Mouse (Mus musculus) left cerebral cortex, adult 9 months (tissue): Measurements from ENCODE around the gene Patz1.

Experiments
- DNase-seq, 2 experiments: peaks; one replicate each; pipeline ENCODE4 v3.0.0; 2022; ENCODE audit warnings: low spot score in 2 of 2

Gene Patz1

DNA sequence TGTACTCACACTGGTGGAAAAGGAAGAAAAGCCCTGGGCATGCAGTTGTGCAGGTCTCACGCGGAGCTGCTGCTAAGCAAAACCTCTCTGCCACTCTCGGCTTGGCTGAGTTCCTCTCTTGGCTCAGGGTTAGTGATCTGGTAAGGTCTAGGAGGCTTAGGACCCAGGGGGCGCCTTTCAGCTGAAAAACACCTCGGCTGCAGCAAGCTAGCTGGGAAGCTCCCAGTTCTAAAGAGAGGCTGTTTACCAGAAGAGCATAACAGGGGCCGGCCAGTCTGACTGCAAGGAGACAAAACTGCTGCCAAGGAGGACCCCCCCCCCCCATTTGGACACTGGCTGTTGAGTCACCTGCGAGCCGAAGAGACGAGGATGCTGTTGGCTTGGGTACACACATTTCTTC is 41.9 kb downstream of the Patz1 start:
- peak; percentile 61 to 91 for DNase-seq

GRCm38 (mm10) chr11:3330991-3331750 is 42.5 kb downstream of the Patz1 start:
- DNase-seq = no peak

DNA sequence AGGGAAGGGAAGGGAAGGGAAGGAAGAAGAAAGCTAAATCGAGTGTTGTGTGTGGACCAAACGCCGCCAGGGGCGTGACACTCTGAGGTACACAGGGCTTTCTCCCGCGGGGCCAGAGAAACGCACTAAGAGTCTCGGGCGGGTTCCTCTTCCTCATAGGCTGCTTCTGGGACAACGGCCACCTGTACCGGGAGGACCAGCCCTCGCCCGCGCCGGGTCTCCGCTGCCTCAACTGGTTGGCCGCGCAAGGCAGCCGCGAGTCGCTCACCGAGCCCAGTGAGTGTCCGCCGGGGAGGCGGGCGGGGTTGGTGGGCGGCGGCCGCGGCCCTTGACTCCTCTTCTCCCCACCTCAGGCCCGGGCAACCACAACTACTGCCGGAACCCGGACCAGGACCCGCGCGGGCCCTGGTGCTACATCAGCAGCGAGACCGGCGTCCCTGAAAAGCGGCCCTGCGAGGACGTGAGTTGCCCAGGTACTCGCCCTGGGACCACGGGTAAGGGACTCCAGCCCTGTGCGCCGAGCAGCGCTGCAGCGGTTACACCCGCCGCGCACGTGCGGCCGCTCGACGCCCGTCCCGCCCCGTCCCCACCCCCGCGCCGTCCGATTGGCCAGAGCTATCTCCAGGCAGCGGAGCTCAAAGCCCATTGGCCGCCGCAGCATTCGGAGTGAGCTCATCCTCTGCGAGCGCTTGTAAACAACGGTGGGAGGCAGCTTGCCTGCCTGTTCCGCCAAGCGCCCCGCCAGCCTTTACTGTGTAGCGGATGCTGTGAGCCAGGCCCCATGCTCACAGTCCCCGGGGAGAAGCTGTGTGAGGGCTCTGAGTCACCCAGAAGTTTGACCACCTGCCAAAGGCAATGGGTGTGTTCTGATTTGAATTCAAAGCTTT is 43.3 kb downstream of the Patz1 start:
- peak; percentile 85 to 94 for DNase-seq

- no peak for DNase-seq
Observed at GRCm38 (mm10) chr11:3333111-3333695, 44.5 kb downstream of the Patz1 start.

- DNase-seq = no peak
Observed at GRCm38 (mm10) chr11:3334141-3334710, 45.6 kb downstream of the Patz1 start.

DNA sequence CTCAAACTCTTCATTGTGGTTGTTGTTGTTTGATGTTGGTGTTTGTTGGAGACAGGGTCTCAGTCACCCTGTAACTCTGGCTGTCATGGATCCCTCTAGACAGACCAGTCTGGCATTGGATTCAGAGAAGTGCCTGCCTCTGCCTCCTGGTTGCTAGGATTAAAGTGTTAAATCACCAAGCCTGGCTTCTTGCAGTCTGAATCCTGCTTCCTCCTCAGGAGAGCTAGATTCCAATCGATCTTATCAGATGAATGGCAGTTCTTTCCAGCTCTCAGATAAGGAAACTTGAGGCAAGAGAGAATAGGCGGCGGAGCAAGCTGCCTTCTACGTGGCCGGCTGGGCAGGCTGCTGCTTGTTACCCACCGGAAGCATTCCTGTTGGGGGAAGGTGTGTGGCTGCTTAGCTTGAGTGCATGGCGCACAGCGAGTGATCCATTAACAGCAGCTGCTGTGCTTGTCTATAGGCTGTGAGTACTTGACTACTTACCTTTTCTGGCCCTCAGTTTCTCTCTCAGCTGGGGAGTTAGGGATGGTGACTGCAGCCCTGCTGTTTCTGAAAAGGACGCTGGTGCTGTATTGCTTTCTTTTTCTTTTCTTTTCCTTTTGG is 46.1 kb downstream of the Patz1 start:
- DNase-seq = no peak

GRCm38 (mm10) chr11:3335651-3336216 is 47.1 kb downstream of the Patz1 start:
- DNase-seq = no peak

DNA sequence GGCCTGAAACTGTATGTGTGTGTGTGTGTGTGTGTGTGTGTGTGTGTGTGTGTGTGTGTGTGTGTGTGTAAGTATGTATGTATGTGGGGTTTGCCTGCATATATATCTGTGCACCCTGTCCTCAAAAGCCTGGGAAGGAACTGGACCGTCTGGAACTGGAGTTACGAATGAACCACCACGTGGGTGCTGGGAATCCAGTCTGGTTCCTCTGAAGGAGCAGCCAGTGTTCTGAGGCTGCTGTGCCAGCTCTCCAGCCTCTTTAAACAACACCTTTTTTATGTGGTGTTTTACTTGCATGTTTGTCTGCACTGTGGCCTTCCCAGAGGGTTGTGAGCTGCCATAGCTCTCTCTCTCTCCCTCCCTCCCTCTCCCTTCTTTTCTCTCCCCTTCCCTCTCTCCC is 47.9 kb downstream of the Patz1 start:
- DNase-seq = no peak

DNA sequence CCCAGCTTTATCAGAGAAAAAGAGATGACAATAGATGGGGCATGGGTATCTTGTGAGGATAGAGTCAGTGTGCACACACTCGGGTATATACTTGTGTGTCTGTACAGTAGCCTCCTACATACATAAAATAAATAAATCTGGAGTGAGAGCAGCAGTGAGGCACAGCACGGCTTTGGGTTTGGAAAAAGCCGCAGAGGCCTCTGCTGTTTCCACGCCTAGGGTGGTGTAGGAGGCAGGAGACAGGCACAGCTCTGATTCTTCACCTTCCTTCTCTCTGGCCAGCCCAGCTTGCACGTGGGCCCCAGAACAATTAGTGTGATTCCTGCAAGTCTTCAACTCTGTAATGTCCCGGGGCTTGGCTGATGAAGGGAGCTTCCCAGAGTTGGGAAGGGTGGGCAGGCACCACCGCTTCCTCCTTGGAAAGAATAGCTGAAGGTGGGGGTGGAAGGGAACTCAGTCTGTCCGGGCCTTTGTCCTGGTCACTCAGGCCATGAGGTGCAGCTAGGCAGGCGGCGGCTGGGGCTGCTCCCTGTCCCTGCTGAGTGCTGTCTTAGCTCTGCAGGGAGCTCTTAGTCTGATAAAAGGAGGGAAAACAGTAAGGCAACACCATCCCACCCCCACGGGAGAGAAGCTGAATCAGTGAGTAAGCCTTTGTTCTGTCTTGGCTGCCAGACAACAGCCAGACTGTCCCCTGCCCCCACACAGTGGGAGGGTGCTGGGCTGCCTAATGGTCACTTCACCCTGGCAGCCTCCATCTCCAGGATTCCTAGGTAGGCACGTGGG is 48.7 kb downstream of the Patz1 start:
- DNase-seq = peak; percentile 71 to 89

- DNase-seq = no peak
Observed at GRCm38 (mm10) chr11:3337961-3338360, 49.3 kb downstream of the Patz1 start.

GRCm38 (mm10) chr11:3341476-3341875 is 52.8 kb downstream of the Patz1 start:
- DNase-seq = no peak

GRCm38 (mm10) chr11:3344916-3345315 is 56.2 kb downstream of the Patz1 start:
- DNase-seq = no peak

DNA sequence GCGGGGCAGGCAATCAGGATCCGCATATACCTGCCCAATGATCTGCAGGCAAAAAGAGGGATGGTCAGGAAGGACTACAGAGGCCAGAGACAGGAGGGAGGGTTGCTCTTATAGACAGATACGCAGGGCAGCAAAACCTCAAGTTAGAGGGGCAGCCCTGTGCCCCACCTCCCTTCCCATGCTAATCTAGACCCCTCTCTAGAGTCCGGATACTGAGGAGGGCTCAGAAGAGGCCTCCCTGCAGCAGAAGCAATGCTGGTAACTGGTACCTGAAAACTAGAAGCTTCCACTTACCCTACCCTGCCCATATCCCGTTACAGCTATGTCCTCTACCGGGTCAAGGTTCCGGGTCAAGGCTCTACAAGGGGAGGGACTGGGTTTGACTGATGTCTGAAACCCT is 57.7 kb downstream of the Patz1 start:
- DNase-seq = no peak

DNA sequence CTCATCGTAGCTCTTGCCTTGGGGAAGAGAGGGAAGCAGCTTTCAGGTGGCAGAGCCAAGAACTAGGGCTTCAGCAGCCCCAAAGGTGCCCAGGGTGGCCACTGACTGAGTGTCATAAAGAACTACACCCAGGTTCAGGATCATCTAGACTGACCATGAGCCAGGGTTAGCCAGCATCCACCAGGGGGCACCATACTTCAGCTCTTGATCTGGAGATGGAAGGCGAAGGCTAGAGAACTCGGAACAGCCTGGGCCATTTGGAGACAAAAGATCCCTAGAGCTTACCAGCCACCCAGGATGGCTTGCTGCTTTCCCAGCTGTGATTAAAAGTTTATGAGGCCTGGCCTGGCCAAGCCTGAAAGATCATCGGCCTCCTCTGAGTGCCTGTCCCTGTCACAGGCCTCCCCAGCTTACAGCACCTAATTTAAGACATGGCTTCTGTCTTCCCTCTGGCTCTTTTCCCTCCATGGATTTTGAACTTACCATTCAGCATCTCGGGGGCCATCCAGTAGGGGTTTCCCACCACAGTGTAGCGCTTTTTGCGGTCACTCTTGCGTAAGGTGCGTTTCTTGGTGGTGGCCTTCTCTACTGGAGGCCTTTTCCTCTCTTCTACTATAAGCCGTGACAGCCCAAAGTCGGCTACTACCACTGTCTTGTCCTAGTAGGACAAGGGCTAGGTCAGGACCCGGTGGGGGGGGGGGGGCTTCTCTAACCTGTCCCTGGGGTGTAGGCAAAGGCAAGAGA is 58.6 kb downstream of the Patz1 start:
- peak in 1 of 2 experiments; percentile 88 for DNase-seq

DNA sequence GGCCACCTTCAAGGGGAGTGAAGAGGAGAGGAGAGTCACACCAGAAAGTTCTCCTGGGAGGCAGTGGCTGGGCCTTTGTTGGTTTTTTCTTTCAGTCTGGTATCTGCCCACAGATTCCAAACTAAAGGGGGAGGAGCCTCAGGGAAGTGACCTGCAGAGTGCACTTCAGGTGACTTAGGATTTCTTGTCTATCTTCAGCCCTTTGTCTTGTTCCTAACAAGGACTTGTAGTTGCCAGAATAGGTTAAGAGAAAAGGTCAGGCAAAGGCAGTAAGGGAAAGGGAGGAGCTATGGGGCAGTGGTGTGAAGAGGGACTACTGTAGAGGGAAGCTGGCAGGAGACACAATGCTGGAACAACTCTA is 59.1 kb downstream of the Patz1 start:
- no peak for DNase-seq

DNA sequence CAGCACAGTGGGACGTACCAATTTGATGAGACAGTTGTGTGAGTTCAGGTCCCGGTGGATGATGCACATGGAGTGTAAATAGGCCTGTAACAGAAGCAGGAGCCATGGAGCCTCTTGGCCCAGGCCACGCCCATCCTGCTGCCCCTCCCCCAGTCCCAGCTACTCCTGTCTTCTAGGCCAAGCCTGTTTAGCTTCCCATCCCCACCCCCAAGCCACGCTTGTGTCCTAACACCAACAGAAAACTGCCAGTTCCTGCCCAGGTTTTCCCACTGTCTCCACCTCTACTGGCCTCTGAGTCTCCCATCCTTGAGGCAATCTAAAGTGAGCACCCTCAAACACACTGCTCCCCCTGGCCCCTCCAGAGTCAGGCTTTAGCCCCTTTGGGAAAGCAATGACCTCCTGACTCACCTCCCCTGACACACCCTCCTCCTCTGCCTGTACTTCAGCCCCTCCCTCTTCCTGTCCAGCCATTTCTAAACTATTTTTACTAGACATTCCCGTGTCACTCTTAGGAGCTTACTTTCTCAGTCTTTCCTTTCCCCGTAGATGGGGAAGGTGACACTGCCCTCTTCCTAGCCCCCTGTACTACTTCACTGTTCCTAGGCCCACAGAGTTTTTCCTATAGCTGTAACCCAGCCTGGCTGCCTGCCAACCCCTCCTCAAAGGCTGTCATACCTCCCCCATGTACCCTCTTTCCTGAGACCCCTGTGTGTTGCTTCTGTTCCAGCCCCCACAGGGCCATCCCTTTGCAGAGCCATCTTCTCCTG is 60.1 kb downstream of the Patz1 start:
- DNase-seq = no peak

GRCm38 (mm10) chr11:3349343-3349695 is 60.6 kb downstream of the Patz1 start:
- no peak for DNase-seq

DNA sequence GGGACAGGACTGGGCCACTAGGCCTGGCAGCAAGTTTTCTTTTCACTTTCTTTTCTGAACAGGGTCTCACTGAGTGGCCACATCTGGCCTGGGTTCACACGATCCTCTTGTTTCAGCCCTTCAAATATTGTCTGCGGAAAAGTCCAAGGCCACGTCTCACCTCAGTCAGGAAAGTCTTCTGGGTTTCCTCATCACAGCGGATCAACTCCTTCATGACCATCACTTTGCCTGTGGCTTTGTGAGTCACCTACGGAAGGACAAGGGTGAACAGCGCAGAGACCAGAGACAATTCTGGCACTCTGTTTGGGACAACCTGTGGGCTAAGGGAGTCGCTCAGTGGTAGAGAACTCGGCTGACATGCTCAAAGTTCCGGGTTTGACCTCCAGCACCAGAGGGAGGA is 63.5 kb downstream of the Patz1 start:
- DNase-seq = no peak

DNA sequence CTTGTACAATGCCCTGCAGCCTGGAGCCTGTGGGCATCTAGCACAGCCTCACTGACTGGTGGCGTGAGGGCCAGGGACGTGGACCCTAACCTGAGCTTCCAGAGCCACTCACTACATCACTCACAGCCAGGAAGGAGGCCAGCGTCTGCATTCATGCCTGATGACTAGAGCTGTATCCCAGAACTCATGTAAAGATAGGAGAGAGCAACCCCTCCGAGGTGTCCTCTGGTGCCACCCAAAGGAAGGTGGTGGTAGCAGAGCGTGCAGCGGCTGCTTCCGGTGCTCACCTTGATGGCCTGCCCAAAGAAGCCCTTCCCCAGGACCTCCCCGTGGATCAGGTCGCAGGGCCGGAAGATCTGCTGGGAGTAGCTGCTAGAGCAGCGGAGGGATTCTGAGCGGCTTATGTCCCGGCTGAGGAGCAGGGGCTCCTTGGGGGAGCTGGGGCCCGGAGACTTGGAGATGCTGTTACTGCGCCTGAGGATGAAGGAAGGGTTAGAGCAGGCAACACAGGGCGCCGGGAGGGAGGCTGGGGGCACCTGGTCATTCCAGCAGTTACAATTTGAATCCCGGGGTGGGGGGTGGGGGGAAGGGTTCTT is 64.4 kb downstream of the Patz1 start:
- no peak for DNase-seq
